18 mouse cellular contexts compared by ENCODE assay signal in the genomic region with DNA sequence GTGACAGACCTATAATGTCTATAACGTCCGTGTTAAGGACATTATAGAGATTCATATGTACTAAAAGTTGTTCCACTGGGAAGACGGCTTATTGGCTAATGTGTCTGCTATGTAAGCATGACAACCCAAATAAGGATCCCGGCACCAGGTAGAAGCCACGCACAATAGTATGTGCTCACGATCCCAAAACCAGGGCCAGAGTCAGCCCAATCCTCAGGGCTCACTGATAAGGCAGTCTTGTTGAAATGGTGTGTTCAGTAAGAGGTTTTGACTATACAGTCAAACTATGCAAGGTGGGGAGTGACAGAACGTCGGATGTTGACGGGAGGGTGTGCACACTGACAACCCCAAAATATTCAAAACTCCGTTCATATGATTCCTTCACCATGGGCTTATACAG. TPM values are rescaled to one million over a fixed set of nuclear protein-coding genes. Genes with fewer than 3 reads are reported as not detected.
"Had no signal": no experiment of that assay in that cellular context is flagged by ENCODE, and none has a peak within 500 bp of the region (broad histone marks: within the 10 kb centered on the region; RNA-seq: fewer than 3 reads in every experiment).

No protein-coding gene starts in this region.

- H3K4me1 ChIP-seq: stomach, embryonic 15.5 days had no signal

- H3K27me3 ChIP-seq: neural tube, embryonic 13.5 days; neural tube, embryonic 15.5 days; stomach, embryonic 15.5 days had no signal

- H3K9me3 ChIP-seq: neural tube, embryonic 13.5 days; neural tube, embryonic 15.5 days; stomach, embryonic 15.5 days had no signal

- H3K27ac ChIP-seq: neural tube, embryonic 13.5 days; neural tube, embryonic 15.5 days; stomach, embryonic 15.5 days; stomach, postnatal 0 days had no signal

- H3K4me3 ChIP-seq: neural tube, embryonic 13.5 days; neural tube, embryonic 15.5 days; stomach, embryonic 15.5 days had no signal

- DNase-seq: retina, postnatal 1 day; right cerebral cortex, adult 18-20 months; right cerebral cortex, postnatal 14 days; right cerebral cortex, postnatal 25 days; right cerebral cortex, postnatal 4 days; spleen, adult 18-20 months; thymus, adult 18-20 months; thymus, adult 2 months; thymus, postnatal 14 days; thymus, postnatal 25 days; thymus, postnatal 36 days; thymus, postnatal 4 days had no signal

RNA-seq across cellular contexts. Expression of gene Aldh3a1, which starts 42.5 kb away (rescaled TPM):
- polyA plus RNA-seq: neural tube, embryonic 13.5 days; neural tube, embryonic 14.5 days; stomach, embryonic 14.5 days had no signal
